Mouse (Mus musculus): ENCODE results near the gene Zc3h12b.

The Zc3h12b gene

GRCm38 (mm10) chrX:95711227-95712111 lies at the start of gene Zc3h12b:
TSS of gene Zc3h12b (plus strand) at chrX:95711678.
- WGBS = 5% methylated on average over 44 of the region's 46 CpGs

GRCm38 (mm10) chrX:95682206-95682605 lies 29.3 kb upstream of the Zc3h12b start:
- 82% methylated on average over 1 of the region's 1 CpGs for WGBS

- WGBS = 26% methylated on average over 1 of the region's 1 CpGs
These were observed 24.4 kb upstream of the Zc3h12b start for GRCm38 (mm10) chrX:95687119-95687518.

GRCm38 (mm10) chrX:95738253-95738652 lies 26.8 kb downstream of the Zc3h12b start:
- 42% methylated on average over 2 of the region's 2 CpGs for WGBS

- WGBS = 78% methylated on average over 3 of the region's 3 CpGs
These were observed 84.4 kb downstream of the Zc3h12b start for GRCm38 (mm10) chrX:95795881-95796280.

GRCm38 (mm10) chrX:95801790-95802189 lies 90.3 kb downstream of the Zc3h12b start:
- WGBS = 64% methylated on average over 1 of the region's 1 CpGs

GRCm38 (mm10) chrX:95852806-95853205 lies 141.3 kb downstream of the Zc3h12b start:
- 76% methylated on average over 13 of the region's 14 CpGs for WGBS

- WGBS = 81% methylated on average over 3 of the region's 3 CpGs
These were observed 191.2 kb downstream of the Zc3h12b start for GRCm38 (mm10) chrX:95902716-95903115.

- 100% methylated on average over 2 of the region's 2 CpGs for WGBS
These were observed 224.0 kb downstream of the Zc3h12b start for GRCm38 (mm10) chrX:95935481-95935880.

- WGBS = 57% methylated on average over 2 of the region's 2 CpGs
These were observed 234.0 kb downstream of the Zc3h12b start for GRCm38 (mm10) chrX:95945496-95945895.

GRCm38 (mm10) chrX:95948135-95948534 lies 236.7 kb downstream of the Zc3h12b start:
- 90% methylated on average over 4 of the region's 4 CpGs for WGBS

GRCm38 (mm10) chrX:95950776-95951175 lies 239.3 kb downstream of the Zc3h12b start:
- 14% methylated on average over 3 of the region's 3 CpGs for WGBS

- 4% methylated on average over 42 of the region's 42 CpGs for WGBS
These were observed 245.2 kb downstream of the Zc3h12b start, which contains the start of gene Las1l for GRCm38 (mm10) chrX:95956497-95957293. TSS of gene Las1l (minus strand) at chrX:95956962.

- WGBS = 25% methylated on average over 11 of the region's 11 CpGs
These were observed 246.0 kb downstream of the Zc3h12b start for GRCm38 (mm10) chrX:95957461-95957860.

- WGBS = 75% methylated on average over 2 of the region's 2 CpGs
These were observed 251.9 kb downstream of the Zc3h12b start for GRCm38 (mm10) chrX:95963366-95963765.

- 85% methylated on average over 6 of the region's 6 CpGs for whole genome bisulfite sequencing
These were observed 253.6 kb downstream of the Zc3h12b start for GRCm38 (mm10) chrX:95965036-95965435.

GRCm38 (mm10) chrX:95967847-95968593 lies 256.5 kb downstream of the Zc3h12b start:
- 5% methylated on average over 27 of the region's 28 CpGs for WGBS

GRCm38 (mm10) chrX:95968594-95968965 lies 257.1 kb downstream of the Zc3h12b start:
- 8% methylated on average over 6 of the region's 6 CpGs for WGBS

GRCm38 (mm10) chrX:95969116-95969515 lies 257.6 kb downstream of the Zc3h12b start:
- WGBS = 49% methylated on average over 6 of the region's 6 CpGs

- WGBS = 83% methylated on average over 6 of the region's 9 CpGs
These were observed 258.5 kb downstream of the Zc3h12b start for GRCm38 (mm10) chrX:95969936-95970335.

All from cerebral cortex, adult 2 months (tissue).